Mouse (Mus musculus): ENCODE results near the gene Epb41.

The Epb41 gene

DNA sequence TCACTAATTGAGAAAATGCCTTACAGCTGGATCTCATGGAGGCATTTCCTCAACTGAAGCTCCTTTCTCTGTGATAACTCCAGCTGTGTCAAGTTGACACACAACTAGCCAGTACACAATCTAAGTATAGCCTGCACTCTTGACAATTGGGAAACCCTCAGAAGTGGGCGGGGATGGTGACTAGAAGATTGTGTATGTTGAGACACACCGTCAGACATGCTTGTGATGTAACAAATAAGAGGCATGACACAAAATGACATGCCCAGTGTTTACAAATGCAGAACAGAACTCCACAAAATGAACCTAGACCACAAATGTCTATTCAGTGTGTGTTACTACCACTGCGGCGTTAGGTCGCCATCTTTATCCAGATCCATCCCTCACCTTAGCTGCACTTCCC lies 178.0 kb downstream of the Epb41 start:
- no peak for DNase-seq (ENCODE audit: low spot score in 2 of 2)

DNA sequence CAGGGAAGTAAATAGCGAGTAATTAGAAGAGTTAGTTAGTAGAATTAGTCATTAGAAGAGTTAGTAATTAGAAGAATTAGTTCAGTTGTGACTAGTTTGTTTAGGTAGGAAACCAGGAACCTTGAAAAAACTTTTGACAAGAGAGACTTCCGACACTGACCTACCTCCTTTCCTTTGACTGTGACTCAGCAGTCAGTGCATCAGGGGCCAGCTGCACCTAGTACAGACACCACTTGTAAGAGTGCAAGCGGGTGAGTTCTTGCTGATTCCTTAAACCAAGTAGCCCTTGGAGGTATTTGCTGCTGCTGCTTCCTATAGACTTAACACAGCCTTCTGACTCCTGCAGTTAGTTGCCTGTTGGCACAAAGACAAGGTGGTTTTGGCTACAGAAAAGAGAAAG lies 184.4 kb downstream of the Epb41 start:
- DNase-seq (ENCODE audit: low spot score in 2 of 2): no peak

GRCm38 (mm10) chr4:131888564-131888963 lies 186.6 kb downstream of the Epb41 start:
- no peak for DNase-seq (ENCODE audit: low spot score in 2 of 2)

GRCm38 (mm10) chr4:131885376-131885775 lies 189.7 kb downstream of the Epb41 start:
- no peak for DNase-seq (ENCODE audit: low spot score in 2 of 2)

GRCm38 (mm10) chr4:131883571-131883970 lies 191.6 kb downstream of the Epb41 start:
- no peak for DNase-seq (ENCODE audit: low spot score in 2 of 2)

- no peak for DNase-seq (ENCODE audit: low spot score in 2 of 2)
These were observed 193.8 kb downstream of the Epb41 start for GRCm38 (mm10) chr4:131881306-131881705.

DNA sequence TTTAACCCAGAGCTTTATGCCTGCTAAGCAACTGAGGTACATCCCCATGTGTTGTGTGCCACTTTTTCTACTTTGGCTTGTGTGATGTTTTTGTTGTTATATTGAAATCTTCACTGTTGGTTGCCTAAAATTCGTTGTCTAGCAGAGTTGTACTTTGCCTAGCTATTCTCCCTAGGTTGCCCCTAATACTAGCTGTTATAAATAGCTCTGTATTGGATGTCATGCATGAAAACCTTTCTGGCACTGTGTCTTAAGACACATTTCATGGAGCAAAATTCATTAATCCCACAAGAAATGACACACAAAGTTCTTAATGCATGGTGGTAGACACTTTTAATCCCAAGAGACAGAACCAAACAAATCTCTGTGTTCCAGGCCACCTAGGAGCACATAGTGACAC lies 195.4 kb downstream of the Epb41 start:
- DNase-seq (ENCODE audit: low spot score in 2 of 2): no peak

GRCm38 (mm10) chr4:131876836-131877235 lies 198.3 kb downstream of the Epb41 start:
- no peak for DNase-seq (ENCODE audit: low spot score in 2 of 2)

DNA sequence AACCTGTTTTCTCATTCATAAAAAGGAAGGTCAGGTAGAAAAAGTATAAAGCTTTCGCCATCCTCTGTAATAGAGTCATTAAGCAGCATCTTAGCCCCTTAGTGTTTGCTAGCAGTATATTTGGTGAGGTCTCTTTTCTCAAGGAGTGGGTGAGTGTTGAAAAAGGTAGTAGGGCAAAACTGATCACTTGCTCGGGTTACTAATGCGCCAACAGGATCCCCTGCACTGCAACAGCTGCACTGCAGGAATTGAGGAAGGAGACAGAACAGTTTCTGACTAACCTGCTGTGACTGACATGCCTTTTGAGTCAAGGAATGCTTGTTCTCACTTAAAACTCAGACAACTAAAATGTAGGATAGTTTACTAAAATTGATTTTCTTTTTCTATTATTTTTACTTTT lies 199.9 kb downstream of the Epb41 start:
- DNase-seq (ENCODE audit: low spot score in 2 of 2): no peak

- DNase-seq (ENCODE audit: low spot score in 2 of 2): no peak
These were observed 200.6 kb downstream of the Epb41 start for GRCm38 (mm10) chr4:131874567-131874966.

- no peak for DNase-seq (ENCODE audit: low spot score in 2 of 2)
These were observed 201.0 kb downstream of the Epb41 start for GRCm38 (mm10) chr4:131874169-131874536.

Data from natural killer cell, adult 2 months (primary cell).